9 mouse cellular contexts compared by ENCODE assay signal in genomic region chr2:94035428-94036331, GRCm38 (mm10). TPM values are rescaled to one million over a fixed set of nuclear protein-coding genes. Genes with fewer than 3 reads are reported as not detected.
DNase-seq lines count a peak whose midpoint lies in the region; ATAC-seq and TF ChIP-seq lines count a peak whose summit lies in the region.
"Had no signal": no experiment of that assay in that cellular context is flagged by ENCODE, and none has a peak within 500 bp of the region (broad histone marks: within the 10 kb centered on the region; RNA-seq: fewer than 3 reads in every experiment).

No protein-coding gene starts in this region.

- peak; percentile 65 for DNase-seq in MEL (ENCODE audit: low read depth, low spot score)
- DNase-seq in embryonic facial prominence, embryonic 14.5 days (ENCODE audit: low spot score), result peak; percentile 67
- peak; percentile 40 for DNase-seq in heart, postnatal 0 days (ENCODE audit: low spot score)
- peak; percentile 86 for DNase-seq in layer of hippocampus, adult 9-11 months
- DNase-seq in lung, postnatal 4 days, result peak; percentile 30 to 74
- peak; percentile 82 for DNase-seq in right cerebral cortex, postnatal 25 days

- 71% methylated on average over 9 of the region's 9 CpGs for WGBS in bone marrow, adult 2 months
- WGBS in embryonic facial prominence, embryonic 14.5 days, result 69% methylated on average over 9 of the region's 9 CpGs
- WGBS in heart, postnatal 0 days, result 60% methylated on average over 9 of the region's 9 CpGs

- no peak overlapping the region for H3K9ac ChIP-seq in MEL (ENCODE audit: control insufficient read depth, low read depth, low read length, poor library complexity, severe bottlenecking)
- no peak overlapping the region for H3K9ac ChIP-seq in embryonic facial prominence, embryonic 14.5 days (ENCODE audit: low read depth, low read length)
- no peak overlapping the region for H3K9ac ChIP-seq in heart, postnatal 0 days (replicated peaks; ENCODE audit: low read depth, low read length)

- TF ChIP-seq EP300 in MEL (IDR thresholded peaks at IDR 0.05; ENCODE audit: low read depth in 1 of 2, low read length in 2 of 2), result no peak
- TF ChIP-seq EP300 in heart, postnatal 0 days (IDR thresholded peaks at IDR 0.05; ENCODE audit: low read depth), result no peak

- H3K4me1 ChIP-seq in MEL (ENCODE audit: control insufficient read depth in 1 of 2, insufficient read depth in 2 of 2, low read length in 2 of 2), result no peaks in the 10 kb centered on the region
- H3K4me1 ChIP-seq in bone marrow, adult 2 months (ENCODE audit: control insufficient read depth, insufficient read depth, low read length), result no peaks in the 10 kb centered on the region
- no peaks in the 10 kb centered on the region for H3K4me1 ChIP-seq in embryonic facial prominence, embryonic 14.5 days (ENCODE audit: control insufficient read depth, insufficient read depth, low read length)
- no peaks in the 10 kb centered on the region for H3K4me1 ChIP-seq in heart, postnatal 0 days (ENCODE audit: control insufficient read depth, insufficient read depth)

- no peaks in the 10 kb centered on the region for H3K79me2 ChIP-seq in MEL (ENCODE audit: control insufficient read depth, insufficient read depth, low read length, poor library complexity)

- H3K36me3 ChIP-seq in MEL (ENCODE audit: control insufficient read depth in 1 of 2, insufficient read depth in 2 of 2, low read length in 2 of 2), result peaks cover 0 to 5% of the 10 kb centered on the region in 2 experiments; a peak in 2 of 4 replicates
- H3K36me3 ChIP-seq in embryonic facial prominence, embryonic 14.5 days (ENCODE audit: control insufficient read depth, insufficient read depth, low read length), result peaks cover 23% of the 10 kb centered on the region
- peaks cover 16% of the 10 kb centered on the region for H3K36me3 ChIP-seq in heart, postnatal 0 days (replicated peaks; ENCODE audit: control insufficient read depth, insufficient read depth, low read length)

- no peaks in the 10 kb centered on the region for H3K27me3 ChIP-seq in MEL (ENCODE audit: control insufficient read depth in 1 of 2, insufficient read depth in 2 of 2, low read length in 2 of 2)
- H3K27me3 ChIP-seq in embryonic facial prominence, embryonic 14.5 days (replicated peaks; ENCODE audit: control insufficient read depth, insufficient read depth, low read length), result no peaks in the 10 kb centered on the region
- no peaks in the 10 kb centered on the region for H3K27me3 ChIP-seq in heart, postnatal 0 days (ENCODE audit: control insufficient read depth, insufficient read depth, low read length)

- H3K4me3 ChIP-seq in MEL (ENCODE audit: control insufficient read depth in 1 of 2, insufficient read depth in 1 of 2, low read depth in 2 of 2, low read length in 2 of 2), result no peak overlapping the region
- no peak overlapping the region for H3K4me3 ChIP-seq in bone marrow, adult 2 months (replicated peaks; ENCODE audit: control insufficient read depth, low read depth, low read length)
- no peak overlapping the region for H3K4me3 ChIP-seq in embryonic facial prominence, embryonic 14.5 days (ENCODE audit: low read depth, low read length)
- H3K4me3 ChIP-seq in heart, postnatal 0 days (ENCODE audit: low read depth, low read length), result no peak overlapping the region

- H3K9me3 ChIP-seq in MEL (replicated peaks; ENCODE audit: insufficient read depth, low read length), result no peaks in the 10 kb centered on the region
- no peaks in the 10 kb centered on the region for H3K9me3 ChIP-seq in embryonic facial prominence, embryonic 14.5 days (ENCODE audit: control insufficient read depth, low read length)
- no peaks in the 10 kb centered on the region for H3K9me3 ChIP-seq in heart, postnatal 0 days (replicated peaks; ENCODE audit: control insufficient read depth, low read length)

- no peak overlapping the region for H3K4me2 ChIP-seq in embryonic facial prominence, embryonic 14.5 days (ENCODE audit: low read depth, low read length)
- no peak overlapping the region for H3K4me2 ChIP-seq in heart, postnatal 0 days (ENCODE audit: low read depth, low read length)

- no peak for TF ChIP-seq POLR2A in MEL (IDR thresholded peaks at IDR 0.05; ENCODE audit: control insufficient read depth in 1 of 2, insufficient read depth in 1 of 2, low read depth in 1 of 2, low read length in 2 of 2, poor library complexity in 1 of 2)
- no peak for TF ChIP-seq POLR2A in bone marrow, adult 2 months (IDR thresholded peaks at IDR 0.05; ENCODE audit: borderline replicate concordance, control insufficient read depth, low read depth, low read length)

- ATAC-seq in embryonic facial prominence, embryonic 14.5 days (ENCODE audit: low read depth), result peak; percentile 85
- ATAC-seq in heart, postnatal 0 days (ENCODE audit: insufficient read depth, low read depth), result peak; percentile 57
- no peak for ATAC-seq in erythroid progenitor cell, adult 5-6 weeks (replicated peaks; ENCODE audit: low FRiP score, poor library complexity, severe bottlenecking)

- peak; percentile 57 to 89 (median 82) for TF ChIP-seq CTCF in MEL (IDR thresholded peaks at IDR 0.05 in 2 of 3, conservative IDR thresholded peaks at IDR 0.05 in 1 of 3; ENCODE audit: control insufficient read depth in 1 of 3, insufficient read depth in 1 of 3, low read depth in 2 of 3, low read length in 3 of 3, poor library complexity in 1 of 3, severe bottlenecking in 1 of 3)
- peak; percentile 53 for TF ChIP-seq CTCF in bone marrow, adult 2 months (IDR thresholded peaks at IDR 0.05; ENCODE audit: control insufficient read depth, insufficient read depth, low read length)
- peak; percentile 94 for TF ChIP-seq CTCF in heart, postnatal 0 days (IDR thresholded peaks at IDR 0.05; ENCODE audit: low read depth)

- TF ChIP-seq RAD21 in MEL (IDR thresholded peaks at IDR 0.05; ENCODE audit: low read depth, low read length), result peak; percentile 79

- H3K27ac ChIP-seq in MEL (ENCODE audit: control insufficient read depth, low read depth, low read length), result no peak overlapping the region
- no peak overlapping the region for H3K27ac ChIP-seq in bone marrow, adult 2 months (ENCODE audit: control insufficient read depth, insufficient read depth, low read depth, low read length, poor library complexity)
- H3K27ac ChIP-seq in embryonic facial prominence, embryonic 14.5 days (replicated peaks; ENCODE audit: low read depth, low read length), result no peak overlapping the region
- H3K27ac ChIP-seq in heart, postnatal 0 days (ENCODE audit: low read depth), result no peak overlapping the region

TF ChIP-seq in MEL, 35 proteins besides CTCF, POLR2A, EP300 and RAD21:
- 0 out of 2 replicates have a peak, but pooled peaks have one; percentile 24 for TF ChIP-seq MAX (IDR thresholded peaks at IDR 0.05; ENCODE audit: low read length)
- TF ChIP-seq HCFC1 (IDR thresholded peaks at IDR 0.05; ENCODE audit: low read depth, low read length), result no peak
- no peak for TF ChIP-seq E2F4 (IDR thresholded peaks at IDR 0.05; ENCODE audit: borderline replicate concordance, low read depth, low read length)
- no peak for TF ChIP-seq USF2 (IDR thresholded peaks at IDR 0.05; ENCODE audit: borderline replicate concordance in 1 of 2, insufficient read depth in 1 of 2, low read depth in 1 of 2, low read length in 2 of 2)
- TF ChIP-seq ZC3H11A (IDR thresholded peaks at IDR 0.05; ENCODE audit: low read depth, low read length), result peak; percentile 51; the same call in 1 of the 2 replicates
- TF ChIP-seq BHLHE40 (IDR thresholded peaks at IDR 0.05; ENCODE audit: borderline replicate concordance, low read depth, low read length), result no peak
- TF ChIP-seq SMC3 (IDR thresholded peaks at IDR 0.05; ENCODE audit: low read depth, low read length), result peak; percentile 65

RNA-seq across cellular contexts. Expression of gene Alkbh3, which starts 25.1 kb away (rescaled TPM):
- not detected in 2 replicates for total RNA-seq in MEL (2012; rRNA removed)
- polyA plus RNA-seq in MEL (2012; ENCODE audit: insufficient read depth in 1 of 2, insufficient read length in 2 of 2, low read depth in 1 of 2, low replicate concordance in 2 of 2, missing spikeins in 1 of 2), result not detected
- polyA plus RNA-seq in bone marrow, adult 2 months (2011; ENCODE audit: insufficient read depth, insufficient read length, low replicate concordance, missing spikeins), result 18.0 and 22.5 TPM in 2 replicates
- 53.8 and 69.8 TPM in 2 replicates for polyA plus RNA-seq in embryonic facial prominence, embryonic 14.5 days (2014; fragmentation: Nextera tagmentation; extraction: Ambion mirVana)
- total RNA-seq in heart, postnatal 0 days (2014; rRNA removed; ENCODE audit: low replicate concordance), result 104 and 123 TPM in 2 replicates
- 86.9 and 96.8 TPM in 2 replicates for polyA plus RNA-seq in heart, postnatal 0 days (2015; fragmentation: Nextera tagmentation; extraction: Ambion mirVana)
- total RNA-seq in erythroid progenitor cell, adult 5-6 weeks (2015; ENCODE audit: low replicate concordance), result 9.7 and 31.4 TPM in 2 replicates
- 5.4 and 7.8 TPM in 2 replicates for total RNA-seq in erythroid progenitor cell, adult 5-6 weeks (2017; ENCODE audit: low replicate concordance)

RNA-seq across cellular contexts. Expression of gene Gm27027, which starts 39.5 kb away (rescaled TPM):
- total RNA-seq in MEL (2012; rRNA removed), result not detected in 2 replicates
- not detected for polyA plus RNA-seq in MEL (2012; ENCODE audit: insufficient read depth in 1 of 2, insufficient read length in 2 of 2, low read depth in 1 of 2, low replicate concordance in 2 of 2, missing spikeins in 1 of 2)
- polyA plus RNA-seq in bone marrow, adult 2 months (2011; ENCODE audit: insufficient read depth, insufficient read length, low replicate concordance, missing spikeins), result not detected in 2 replicates
- not detected in 2 replicates for polyA plus RNA-seq in embryonic facial prominence, embryonic 14.5 days (2014; fragmentation: Nextera tagmentation; extraction: Ambion mirVana)
- not detected in 2 replicates for total RNA-seq in heart, postnatal 0 days (2014; rRNA removed; ENCODE audit: low replicate concordance)
- not detected in 2 replicates for polyA plus RNA-seq in heart, postnatal 0 days (2015; fragmentation: Nextera tagmentation; extraction: Ambion mirVana)
- total RNA-seq in erythroid progenitor cell, adult 5-6 weeks (2015; ENCODE audit: low replicate concordance), result not detected in 2 replicates
- total RNA-seq in erythroid progenitor cell, adult 5-6 weeks (2017; ENCODE audit: low replicate concordance), result not detected in 2 replicates
- polyA plus RNA-seq: lung, embryonic 16.5 days had no signal

Comparison
In these comparisons a context has a peak if more than half of its experiments do, and no peak if none do; other contexts are left out.
1. RNA of gene Alkbh3, which starts 25.1 kb away (polyA plus RNA-seq): 86.9 to 96.8 TPM in heart, postnatal 0 days, 53.8 to 69.8 TPM in embryonic facial prominence, embryonic 14.5 days and 18.0 to 22.5 TPM in bone marrow, adult 2 months; not detected in MEL; every median in the first group is over 10 times any median in the second.
2. Peak in every context shown above with its lines, with median percentiles within 50 percentile points of each other: DNase-seq and CTCF ChIP-seq.